Mouse (Mus musculus) adipocyte (in vitro differentiated cells): ENCODE measurements around the gene Bloc1s1.

Experiments
- DNase-seq: peaks from one replicate; pipeline ENCODE4 v3.0.0-alpha.2; 2016; ENCODE audit warnings: low spot score

Gene Bloc1s1

DNA sequence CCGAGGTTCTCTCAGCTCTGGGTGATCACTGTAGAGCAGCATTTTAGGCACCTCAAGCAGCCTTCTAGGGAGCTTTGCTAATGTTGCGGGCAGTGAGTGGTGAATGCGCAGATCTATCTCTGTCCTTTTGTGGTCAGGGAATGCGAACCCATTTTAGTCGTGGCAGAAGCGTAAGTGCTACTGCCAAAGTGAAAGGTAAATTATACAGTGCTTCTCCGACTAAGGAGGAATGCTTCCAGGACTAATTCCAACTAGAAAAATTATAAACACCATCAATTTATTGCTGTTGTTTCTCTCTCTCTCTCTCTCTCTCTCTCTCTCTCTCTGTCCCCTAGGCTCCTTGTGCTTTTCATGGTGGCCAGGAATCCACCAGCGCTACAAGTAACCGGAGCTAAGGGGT lies at the start of gene Bloc1s1:
TSS of gene Bloc1s1 (minus strand) at position 101 of the 400 bp plus-strand sequence.
- peak; percentile 34 for DNase-seq

DNA sequence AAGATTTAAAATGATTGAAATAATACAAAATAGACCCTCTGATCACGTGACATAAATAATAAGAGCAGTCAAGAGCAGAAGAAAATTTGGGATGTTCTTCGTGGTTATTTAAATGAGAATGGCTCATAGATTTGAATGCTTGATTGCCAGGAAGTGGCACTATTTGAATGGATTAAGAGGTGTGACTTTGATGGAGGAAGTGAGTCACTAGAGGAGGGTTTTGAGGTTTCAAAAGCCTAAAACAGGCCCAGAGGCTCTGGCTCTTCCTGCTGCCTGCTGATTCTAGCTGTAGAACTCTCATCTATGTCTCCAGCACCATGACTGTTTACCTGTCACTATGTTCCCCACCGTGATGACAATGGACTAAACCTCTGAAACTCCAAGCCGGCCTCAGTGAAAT lies 49.0 kb upstream of the Bloc1s1 start:
- DNase-seq: no peak

DNA sequence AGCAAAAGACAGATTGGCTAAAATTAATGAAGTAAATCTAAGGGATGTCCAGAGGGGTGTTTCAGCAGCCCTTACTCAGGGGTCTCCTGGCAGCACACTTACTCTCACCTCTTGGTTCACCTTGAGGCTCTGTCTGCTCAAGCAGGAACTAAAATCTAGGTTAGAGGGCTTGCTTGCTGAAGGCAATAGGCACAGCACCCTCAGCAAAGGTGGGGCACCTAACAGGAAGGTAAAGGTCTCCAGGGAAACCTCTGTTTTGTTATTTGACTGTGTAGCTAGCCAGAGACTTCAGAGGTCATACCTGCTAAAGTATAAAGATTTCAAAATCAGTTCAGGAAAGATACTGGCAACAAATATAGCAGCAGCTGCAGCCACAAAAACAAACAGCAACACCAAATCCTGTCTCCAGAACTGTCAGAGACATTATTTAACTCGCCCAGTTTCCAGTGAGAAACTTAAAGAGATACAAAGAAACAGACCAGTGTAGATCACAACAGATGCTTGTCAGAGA lies 47.0 kb upstream of the Bloc1s1 start:
- DNase-seq: no peak

DNA sequence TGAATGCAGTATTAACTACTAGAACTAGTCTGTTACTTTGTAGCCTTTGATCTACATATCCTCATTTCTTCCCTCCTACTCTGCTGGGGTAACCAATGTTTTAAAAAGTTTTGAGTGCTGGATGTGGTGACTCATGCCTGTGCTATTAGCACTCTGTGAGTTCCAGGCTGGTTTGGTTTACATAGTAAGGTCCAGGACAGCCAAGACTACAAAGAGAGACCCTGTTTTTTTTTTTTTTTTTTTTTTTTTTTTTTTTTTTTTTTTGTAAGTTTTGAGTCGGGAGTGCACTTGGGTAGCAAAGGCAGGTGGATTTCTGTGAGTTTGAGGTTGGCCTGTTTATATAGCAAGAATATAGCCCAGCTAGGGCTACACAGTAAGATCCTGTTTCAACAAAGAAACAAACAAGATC lies 44.5 kb upstream of the Bloc1s1 start:
- peak; percentile 48 for DNase-seq

DNA sequence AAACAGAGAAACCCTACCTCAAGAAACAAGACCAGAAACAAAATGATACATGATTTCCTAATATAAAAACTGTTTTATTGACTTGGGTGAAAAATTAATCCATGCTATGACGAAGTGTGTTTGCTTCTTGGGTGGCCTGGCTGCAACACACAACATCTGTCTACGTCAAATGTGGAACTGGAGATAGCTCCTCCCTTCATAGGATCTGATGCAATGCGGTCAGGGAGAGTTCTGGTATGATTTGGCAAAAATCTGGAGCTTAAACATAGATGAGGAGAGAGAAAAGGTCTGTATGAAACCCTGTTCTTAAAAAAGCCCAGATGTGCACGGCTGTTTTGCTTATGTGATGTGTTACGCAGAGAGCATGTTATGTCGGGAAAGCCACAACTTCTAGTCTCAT lies 42.0 kb upstream of the Bloc1s1 start:
- DNase-seq: no peak

DNA sequence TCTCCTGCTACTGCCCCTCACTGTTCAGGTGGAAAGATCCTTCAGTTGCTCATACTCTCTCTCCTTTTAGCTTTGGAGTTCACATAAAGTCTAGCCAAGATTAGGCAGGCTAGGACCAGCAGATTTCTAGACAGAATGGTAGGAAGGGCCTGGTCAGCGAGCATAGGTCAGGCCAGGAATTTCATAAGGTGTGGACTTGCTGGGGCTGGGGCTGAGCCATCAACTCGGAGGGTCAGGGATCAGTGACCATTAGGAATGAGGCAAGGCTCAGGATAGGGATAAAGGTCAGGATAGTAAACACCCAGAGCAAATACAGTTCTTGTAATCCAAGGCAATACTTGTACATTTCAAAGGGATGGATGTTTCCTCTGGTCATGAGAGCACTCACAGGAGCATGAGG lies 41.1 kb upstream of the Bloc1s1 start:
- no peak for DNase-seq

DNA sequence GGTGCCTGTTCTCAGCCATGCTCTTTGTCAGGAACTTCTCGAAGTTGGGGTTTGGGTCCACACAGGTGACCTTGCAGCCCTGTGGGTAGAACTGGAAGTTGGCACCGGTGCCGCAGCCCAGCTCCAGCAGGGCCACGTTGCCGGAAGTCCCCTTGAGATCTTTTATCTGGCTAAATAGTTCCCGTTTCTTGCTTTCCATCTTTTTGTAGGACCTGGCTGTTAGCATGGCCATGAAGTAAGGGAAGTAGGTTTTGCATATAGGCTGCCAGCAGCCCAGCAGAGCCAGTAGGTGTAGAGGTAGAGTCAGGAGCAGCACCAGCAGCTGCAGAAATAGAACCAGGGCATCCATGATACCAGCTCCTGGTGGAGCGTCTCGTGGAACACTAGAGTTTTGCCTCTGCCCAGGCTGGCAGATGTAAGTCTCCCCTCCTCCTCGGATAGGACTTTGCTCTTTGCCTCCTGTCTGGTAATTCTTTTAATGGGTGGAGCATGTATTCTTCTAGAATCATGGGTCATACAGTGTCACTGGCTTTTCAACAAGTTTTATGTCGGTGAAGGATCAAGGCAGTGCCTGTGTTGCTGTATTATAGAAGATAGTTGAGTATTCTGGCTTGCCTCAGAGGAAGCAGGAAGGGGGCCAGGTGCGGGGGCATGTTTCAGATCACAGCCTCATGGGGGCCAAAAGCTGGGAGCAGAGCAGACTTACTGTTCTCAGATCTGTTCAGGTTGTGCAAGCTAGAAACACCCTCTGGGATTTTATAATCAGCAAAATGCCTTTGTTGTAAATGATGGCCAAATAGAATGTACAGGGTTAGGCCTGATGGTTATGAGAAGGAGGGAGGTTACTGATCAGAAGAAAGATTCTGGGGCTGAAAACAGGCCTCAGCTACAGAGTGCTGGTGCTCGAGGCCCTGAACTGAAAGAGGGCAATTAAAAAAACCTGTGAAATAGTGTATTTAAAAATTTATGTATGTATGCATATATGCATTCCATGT lies 37.1 kb upstream of the Bloc1s1 start, which contains the start of gene Mettl7b:
TSS of gene Mettl7b (minus strand) at position 399 of the 995 bp plus-strand sequence.
- peak; percentile 83 for DNase-seq

DNA sequence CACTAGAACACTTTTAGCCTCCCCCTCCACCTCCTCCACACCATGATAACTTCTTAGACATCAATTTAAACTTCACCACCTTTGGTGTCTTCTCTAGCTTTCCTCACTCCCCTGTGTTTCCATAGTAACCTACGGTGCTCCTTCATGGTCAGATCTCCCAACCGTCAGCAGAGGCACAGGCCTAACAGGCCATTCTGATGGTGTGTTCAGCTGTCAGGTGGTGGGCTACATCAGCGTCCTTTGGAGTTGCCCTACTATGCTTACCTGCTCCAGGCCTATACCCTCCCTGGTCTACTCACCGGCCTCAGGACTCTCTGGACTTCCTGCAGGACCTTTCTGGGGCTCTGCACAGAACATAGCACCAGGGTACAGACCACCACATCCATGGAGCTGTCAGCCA lies 36.3 kb upstream of the Bloc1s1 start:
- DNase-seq: no peak

DNA sequence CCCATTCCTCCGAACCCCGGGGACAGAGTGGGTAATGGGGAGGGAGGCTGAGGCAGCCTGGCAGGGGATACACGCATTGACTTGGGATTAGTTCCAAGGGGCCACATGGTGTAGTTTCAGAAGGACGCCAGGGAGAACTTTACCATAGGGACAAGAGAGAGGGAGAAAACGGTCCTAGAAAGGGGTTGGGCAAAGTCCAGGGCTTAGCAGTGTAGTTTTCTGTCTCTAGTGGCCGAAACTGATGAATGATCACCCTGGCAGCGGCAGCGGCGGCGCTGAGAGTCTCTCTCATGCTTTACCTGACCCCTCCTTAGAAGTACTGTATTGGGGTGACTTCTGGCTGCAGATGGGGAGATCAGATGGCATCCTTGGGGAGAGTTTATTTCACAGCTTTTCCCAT lies 34.5 kb upstream of the Bloc1s1 start:
- no peak for DNase-seq

DNA sequence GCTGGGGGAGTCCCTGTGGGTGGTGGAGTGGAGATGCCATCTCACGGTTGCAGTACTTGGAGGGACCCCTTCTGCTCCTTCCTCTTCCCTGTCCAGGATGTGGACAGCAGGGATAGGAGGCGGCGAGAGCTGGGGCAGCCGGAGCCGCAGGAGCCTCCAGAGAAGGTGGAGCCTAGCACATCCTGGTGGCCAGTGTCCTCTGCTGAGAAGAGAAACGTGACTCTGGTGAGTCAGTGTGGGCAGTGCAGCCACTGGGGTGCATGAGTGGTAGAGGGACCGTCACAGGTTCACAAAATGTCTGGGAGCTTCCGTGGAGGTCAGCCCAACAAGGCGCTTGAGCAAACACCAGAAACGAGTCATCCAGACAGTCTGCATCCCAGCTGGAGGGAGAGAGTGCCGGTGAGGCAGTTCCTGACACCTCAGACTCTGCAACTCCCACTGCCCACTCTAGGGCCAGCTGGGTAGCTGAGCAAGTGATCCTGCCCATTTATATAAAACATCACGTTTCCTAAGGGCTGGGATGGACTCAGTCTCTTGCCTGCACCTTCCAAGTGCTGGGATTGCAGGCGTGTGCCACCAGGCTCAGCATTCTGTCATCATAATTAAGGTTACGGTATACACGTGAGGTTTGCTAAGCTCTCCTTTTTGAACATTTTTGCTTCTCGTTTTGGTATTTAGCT lies 26.5 kb upstream of the Bloc1s1 start:
- DNase-seq: no peak

DNA sequence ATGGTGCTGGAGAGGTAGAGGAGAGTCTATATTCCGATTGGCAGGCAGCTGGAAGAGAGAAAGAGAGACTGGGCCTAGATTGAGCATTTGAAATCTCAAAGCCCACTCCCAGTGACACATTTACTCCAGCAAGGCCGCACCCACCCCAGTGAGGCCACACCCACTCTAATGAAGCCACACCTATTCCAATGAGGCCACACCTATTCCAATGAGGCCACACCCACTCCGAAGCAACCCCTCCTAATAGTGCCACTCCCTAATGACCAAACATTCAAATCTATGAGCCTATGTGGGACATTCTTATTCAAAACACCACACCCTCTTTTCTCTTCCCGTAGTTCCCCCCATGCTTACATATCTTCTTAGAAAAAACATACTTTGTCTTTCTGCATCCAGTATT lies 23.7 kb upstream of the Bloc1s1 start:
- DNase-seq: no peak

DNA sequence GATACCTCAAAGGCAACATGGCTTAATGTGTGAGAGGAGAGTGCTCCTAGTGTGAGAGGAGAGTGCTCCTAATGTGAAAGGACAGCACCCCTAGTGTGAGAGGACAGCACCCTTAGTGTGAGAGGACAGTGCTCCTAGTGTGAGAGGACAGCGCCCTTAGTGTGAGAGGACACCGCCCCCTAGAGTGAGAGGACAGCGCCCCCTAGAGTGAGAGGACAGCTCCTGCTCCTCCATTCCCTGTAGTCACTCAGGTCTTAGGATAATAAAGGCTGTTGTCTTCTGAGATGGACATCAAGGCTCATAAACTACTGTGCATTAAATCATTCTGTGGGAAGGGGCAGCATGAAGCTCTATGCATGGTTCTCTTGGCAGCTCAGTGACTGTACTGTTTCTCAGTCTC lies 21.8 kb upstream of the Bloc1s1 start:
- peak; percentile 74 for DNase-seq

DNA sequence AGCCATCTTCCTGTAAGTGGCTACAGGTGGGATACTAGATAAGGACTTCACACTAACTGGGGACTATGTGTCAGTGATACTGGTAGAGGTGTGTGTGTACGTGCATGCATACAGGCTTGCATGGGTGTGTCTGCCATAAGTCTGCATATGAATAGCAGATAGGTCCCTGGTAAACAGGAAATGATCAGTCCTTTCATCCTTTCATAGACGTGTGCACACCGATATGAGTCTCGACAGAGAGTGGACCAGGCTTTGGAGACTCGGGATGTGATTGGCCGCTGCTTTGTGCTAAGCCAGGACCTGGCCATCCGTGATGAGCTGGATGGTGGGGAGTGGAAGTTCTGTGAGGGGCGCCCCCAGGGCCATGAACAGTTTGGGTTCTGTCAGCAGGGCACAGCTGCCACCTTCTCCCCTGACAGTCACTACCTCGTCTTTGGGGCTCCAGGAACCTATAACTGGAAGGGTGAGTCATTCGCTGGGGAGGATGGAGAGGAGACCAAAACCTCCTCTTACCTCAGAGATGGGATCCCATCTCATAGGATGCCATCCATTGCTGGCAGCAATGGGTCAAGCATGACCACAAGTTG lies 16.7 kb upstream of the Bloc1s1 start:
- DNase-seq: no peak

DNA sequence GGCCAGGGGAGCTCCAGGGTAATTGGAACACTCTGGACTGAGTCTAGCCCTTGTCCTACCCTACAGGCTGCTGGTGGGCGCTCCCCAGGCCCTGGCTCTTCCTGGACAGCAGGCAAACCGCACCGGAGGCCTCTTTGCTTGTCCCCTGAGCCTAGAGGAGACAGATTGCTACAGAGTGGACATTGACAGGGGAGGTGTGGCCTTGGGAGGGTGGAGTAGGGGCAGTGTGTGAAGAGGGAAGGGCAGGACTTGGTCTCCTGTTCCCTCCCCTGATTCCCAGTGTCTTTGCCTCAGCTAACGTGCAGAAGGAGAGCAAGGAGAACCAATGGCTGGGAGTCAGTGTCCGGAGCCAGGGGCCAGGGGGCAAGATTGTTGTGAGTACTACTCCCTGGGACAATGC lies 15.1 kb upstream of the Bloc1s1 start:
- peak; percentile 89 for DNase-seq

DNA sequence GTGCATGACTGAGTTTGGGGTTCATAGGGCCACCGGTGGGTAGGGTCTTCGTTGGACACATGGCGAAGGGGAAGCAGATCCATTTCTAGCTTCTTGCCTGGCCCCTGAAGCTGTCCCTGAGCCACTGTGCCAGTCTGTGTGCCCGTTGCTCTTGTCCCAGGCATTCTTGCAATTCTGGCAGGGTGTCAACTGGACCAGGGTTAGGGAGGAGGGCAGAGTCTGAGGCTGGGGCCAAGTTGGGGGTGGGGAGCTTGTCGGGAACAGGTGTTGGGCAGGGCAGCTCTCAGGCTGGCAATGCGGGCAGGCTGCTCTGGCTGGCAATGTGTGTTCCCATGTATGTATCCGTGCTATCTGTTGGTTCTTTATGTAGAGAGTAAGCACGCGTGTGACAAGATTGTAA lies 14.6 kb upstream of the Bloc1s1 start:
- DNase-seq: peak; percentile 96

DNA sequence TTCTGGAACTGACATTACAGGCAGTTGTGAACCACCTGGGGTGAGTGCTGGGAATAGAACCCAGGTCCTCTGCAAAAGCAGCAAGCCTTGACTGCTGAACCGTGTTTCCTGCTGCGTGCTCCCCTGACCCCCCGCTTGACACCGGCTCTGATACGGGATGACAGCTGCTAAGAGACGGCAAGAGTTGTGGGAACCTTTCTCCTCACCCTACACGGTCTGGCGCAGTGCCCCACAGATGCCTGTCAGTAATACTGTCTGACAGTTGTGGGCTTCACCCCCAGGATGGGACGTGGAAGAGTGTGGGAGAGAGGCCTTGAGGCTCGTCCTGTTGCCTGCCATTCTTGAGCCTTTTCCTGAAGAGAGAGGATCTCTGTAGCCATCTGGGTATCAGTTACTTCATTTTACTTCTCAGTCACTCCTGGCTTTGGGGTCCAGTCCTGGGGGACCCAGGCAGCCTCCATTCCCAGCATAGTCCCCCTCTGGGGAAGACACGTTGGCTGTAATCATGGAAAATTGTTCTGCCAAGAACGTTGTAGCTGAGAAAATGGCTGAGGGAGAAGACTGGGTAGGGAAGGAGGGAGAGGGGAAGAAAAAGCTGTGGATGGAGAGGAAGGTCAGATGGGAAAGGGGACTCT lies 14.0 kb upstream of the Bloc1s1 start:
- no peak for DNase-seq

DNA sequence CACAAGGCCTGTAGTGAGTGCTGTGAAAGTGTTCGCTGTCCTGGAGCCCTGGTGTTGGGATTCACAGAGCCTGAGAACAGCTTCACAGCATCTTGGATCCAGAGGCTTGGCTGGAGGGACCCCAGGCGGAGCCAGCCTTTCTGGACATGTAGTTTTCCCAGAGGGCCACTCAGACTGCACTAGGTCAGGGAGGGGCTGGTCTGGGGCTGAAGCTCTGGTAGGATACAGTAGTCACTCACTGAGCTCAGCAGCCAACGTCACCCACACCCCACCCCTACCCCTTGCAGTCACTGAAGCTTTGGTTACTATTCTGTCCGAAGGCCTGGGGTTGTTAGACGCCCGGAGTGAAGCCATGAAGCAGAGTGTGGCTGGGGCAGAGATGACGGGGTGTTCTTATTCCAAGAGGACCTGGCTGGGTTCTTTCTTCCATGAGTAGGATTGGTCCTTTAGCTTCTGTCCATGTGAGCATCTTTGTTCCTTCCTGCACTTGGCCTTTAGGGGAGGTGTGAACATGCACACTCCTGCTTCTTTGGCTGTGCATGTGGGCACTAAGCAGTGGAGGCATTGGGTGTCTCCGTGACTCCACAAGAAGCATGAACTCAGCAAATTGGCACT lies 12.1 kb upstream of the Bloc1s1 start:
- DNase-seq: no peak

DNA sequence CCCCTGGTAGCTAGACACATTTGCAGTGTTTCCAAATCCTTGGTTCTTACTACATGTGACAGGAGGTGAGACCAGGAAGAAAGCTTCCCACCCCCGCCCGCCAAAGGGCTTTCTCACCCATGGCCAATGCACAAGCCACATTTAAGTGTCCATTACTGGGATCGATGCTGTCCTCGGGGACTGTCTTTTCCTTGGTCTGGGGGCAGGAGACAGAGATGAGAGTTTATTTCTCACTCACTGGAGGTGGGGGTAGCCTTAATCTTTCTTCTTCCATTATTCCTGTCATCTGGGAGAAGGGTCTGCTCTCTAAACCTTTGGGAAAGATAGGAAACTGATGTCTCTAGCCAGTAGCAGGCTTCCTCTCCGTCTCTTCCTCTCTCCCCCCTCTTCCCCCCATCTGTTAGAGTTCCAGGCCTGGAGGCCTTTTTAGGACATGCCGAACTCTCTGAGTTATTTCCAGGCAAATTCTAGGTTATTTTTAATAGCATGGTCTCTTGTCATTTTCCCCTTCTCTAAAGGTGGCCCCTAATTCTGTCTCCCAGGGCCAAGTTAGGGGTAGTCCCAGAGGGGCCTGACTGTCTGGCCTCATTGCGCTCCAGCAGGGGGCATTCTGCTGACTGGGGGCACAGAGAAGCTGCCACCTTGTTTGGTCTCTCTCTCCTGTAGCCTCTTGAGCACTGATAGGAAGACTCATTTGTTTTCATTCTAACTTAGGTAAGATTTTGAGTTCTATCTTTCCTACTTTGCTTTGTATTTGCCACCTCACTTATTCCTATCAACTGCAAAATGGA lies 11.4 kb upstream of the Bloc1s1 start:
- no peak for DNase-seq

DNA sequence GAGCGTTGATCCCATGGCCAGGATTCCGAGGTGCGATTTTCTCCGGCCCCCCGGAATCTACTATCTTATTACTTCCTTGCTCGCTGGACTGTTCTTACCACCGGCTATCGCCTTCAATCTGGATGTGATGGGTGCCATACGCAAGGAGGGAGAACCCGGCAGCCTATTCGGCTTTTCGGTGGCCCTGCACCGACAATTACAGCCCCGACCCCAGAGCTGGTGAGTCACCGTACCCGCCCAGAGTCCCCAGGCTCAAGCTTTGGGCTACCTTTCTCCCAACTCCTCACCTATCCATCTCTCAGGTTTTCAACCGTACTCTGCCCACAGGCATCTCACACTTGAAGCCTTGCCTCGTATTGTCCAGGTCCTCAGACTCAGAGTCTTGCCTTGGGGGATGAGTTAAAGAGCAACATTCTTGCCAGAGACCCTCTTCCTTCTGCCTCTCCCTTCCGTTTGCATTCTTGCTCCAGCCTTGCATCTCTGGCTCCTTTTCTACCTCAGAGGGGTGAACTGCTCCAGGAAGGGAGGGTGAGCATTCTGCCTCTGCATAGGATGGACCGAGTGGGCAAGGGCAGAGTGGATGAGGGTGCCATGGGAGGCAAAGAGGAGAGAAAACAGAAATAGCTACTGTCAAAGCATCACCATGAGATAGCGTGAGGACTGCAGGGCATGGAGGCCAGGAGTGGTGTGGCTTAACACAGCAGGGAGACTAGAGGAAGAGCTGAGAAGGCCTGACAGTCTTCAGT lies 10.3 kb upstream of the Bloc1s1 start:
- DNase-seq: no peak

DNA sequence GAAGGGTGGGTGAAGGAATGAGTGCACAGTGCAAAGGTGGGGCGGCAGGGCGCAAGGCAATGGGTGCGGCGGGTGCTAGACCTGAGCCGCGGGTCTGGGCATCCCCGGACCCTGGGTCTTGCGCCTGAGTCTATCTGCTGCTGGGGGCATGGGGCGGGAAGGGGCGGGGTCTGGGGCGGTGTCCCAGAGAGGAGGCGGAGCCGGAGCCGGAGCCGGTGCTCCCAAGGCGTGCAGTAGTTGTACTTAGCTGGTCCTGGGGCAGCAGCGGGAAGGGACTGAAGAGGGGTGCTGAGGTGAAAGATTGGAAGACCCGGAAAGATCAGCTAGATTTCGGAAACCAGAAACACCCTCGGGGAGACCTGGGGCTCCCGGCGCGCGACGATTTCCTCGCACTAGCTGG lies 9.7 kb upstream of the Bloc1s1 start, which contains the start of gene Itga7:
TSS of gene Itga7 (plus strand) at position 245 of the 400 bp plus-strand sequence.
- DNase-seq: no peak
